Mouse (Mus musculus): ENCODE data around the gene Nckap5. TPM values are rescaled to one million over a fixed set of nuclear protein-coding genes. Genes with fewer than 3 reads are reported as not detected.
A peak's percentile ranks its signal among the peaks of the same experiment; 100 is the strongest.

The Nckap5 gene
- polyA plus RNA-seq, 1 experiment from 2014 or later = 35.6 TPM

DNA sequence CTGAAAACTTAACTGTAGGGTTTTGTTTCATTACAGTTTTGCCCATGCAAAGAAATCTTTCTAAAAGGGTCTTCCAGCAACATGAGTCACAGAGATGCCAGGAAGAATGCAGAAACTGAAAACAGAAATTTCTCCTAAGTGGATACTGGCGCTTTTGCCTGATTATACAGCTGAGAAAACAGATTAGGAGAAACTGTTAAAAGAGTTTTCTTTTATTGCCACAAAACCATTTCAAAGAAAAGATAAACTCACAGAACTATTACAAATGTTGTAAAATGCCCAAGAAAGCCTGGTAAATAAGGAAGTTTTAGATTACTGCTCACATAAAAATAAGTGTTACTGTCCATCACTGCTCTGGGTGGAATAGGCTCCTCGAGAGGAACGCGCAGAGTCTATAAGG, 513.3 kb downstream of the Nckap5 start:
- Histone ChIP-seq H3K27me3 (ENCODE audit: low read depth, poor library complexity, severe bottlenecking) (no peaks in the 10 kb centered on the region), H3K4me3 (no peak overlapping the region), H3K4me1 (peaks cover 11% of the 10 kb centered on the region), H3K9me3 (replicated peaks) (no peaks in the 10 kb centered on the region), H3K36me3 (no peaks in the 10 kb centered on the region), H3K27ac (replicated peaks) (no peak overlapping the region)
- 89% methylated on average over 4 of the region's 4 CpGs for WGBS
- DNase-seq (ENCODE audit: low spot score) = no peak

DNA sequence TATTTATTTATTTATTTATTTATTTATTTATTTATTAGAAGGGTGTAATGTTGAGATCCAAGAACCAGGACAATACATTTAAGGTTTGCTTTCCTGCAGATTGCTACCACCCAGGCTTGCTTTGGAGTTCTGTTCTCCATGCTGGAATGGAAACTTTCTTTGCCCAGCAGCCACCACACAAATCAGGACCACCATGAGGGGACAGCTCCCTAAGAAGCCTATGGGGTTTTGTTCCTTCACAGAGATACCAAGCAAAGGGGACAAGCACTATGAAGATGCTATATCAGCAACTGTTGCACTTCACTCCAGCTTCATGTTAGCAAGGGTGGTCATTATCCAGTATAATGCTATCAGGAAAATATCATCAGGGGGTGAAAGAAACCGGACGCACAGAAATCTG, 513.7 kb downstream of the Nckap5 start:
- Histone ChIP-seq H3K27me3 (ENCODE audit: low read depth, poor library complexity, severe bottlenecking) (no peaks in the 10 kb centered on the region), H3K36me3 (no peaks in the 10 kb centered on the region), H3K4me1 (peaks cover 11% of the 10 kb centered on the region), H3K27ac (replicated peaks) (no peak overlapping the region), H3K9me3 (replicated peaks) (no peaks in the 10 kb centered on the region), H3K4me3 (no peak overlapping the region)
- DNase-seq (ENCODE audit: low spot score) = peak; percentile 13
- 89% methylated on average over 2 of the region's 2 CpGs for WGBS

DNA sequence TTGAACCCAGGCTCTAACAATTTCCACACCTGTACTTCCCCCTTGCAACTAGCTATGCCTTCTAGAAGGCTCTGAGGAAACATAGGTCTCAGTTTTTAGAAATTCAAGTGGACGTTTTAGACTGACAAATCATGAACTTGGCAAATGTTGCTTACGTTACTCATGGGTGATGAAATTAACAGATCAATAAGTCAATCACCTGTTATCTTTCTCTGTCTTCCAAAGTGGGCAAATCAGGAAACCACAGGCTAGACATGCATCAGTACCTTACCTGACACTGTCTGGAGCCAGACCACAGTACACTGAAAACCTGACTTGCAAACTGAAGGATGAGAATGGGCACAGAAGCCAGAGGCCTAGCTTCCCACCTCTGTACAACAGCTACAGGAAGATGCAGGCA, 529.5 kb downstream of the Nckap5 start:
- no peaks in the 10 kb centered on the region for H3K36me3 ChIP-seq
- 81% methylated on average over 2 of the region's 2 CpGs for WGBS

DNA sequence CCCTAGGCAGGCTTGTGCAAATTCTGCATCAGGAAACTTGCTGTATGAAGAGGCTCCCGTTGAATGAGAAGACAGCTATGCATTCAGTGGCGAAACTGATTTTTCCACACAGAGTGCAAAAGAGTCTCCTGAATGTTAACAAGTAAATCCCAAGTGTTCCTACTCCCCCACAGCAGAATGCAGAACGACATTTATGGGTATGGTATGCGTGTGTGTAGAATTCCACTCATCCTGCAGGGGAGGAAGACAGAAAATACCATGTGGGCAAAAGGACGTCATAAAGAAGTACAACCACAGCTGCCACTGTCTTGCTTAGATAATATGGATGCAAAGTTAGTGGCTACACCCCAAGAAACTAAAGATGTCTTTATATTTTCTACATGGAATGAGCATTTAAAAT, 565.7 kb downstream of the Nckap5 start:
- Histone ChIP-seq H3K4me1 (peaks cover 5% of the 10 kb centered on the region), H3K36me3 (no peaks in the 10 kb centered on the region), H3K9me3 (replicated peaks) (no peaks in the 10 kb centered on the region), H3K27me3 (ENCODE audit: low read depth, poor library complexity, severe bottlenecking) (no peaks in the 10 kb centered on the region), H3K27ac (replicated peaks) (no peak overlapping the region), H3K4me3 (no peak overlapping the region)
- WGBS = 89% methylated on average over 5 of the region's 5 CpGs
- DNase-seq (ENCODE audit: low spot score) = no peak

More for the DNA sequence above, 529.5 kb downstream of the Nckap5 start:
- H3K27ac ChIP-seq (replicated peaks) = no peak overlapping the region
- H3K4me1 ChIP-seq = peaks cover 5% of the 10 kb centered on the region; the same call in 1 of the 2 replicates
- H3K4me3 ChIP-seq = no peak overlapping the region
- no peaks in the 10 kb centered on the region for H3K9me3 ChIP-seq (replicated peaks)
- H3K27me3 ChIP-seq (ENCODE audit: low read depth, poor library complexity, severe bottlenecking) = no peaks in the 10 kb centered on the region
- DNase-seq (ENCODE audit: low spot score) = no peak

DNA sequence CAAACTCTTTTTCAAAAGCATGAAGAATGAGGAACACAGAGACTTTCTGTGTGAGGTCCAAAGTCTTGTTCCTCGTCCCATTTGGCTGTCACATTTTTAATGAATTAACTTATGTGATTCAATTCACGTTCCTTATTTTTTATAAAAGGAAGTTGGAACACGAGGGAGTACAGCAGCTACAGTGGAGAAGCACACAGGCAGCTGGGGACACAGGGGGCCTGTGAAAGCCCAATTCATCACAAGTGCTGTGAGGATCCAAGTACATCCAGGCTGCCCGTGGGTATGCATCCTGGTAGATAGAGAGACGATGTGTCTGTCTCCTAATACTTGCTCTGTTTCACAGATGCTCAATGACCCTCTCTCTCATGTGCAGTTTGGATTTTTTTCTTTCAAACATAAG, 576.2 kb downstream of the Nckap5 start:
- WGBS = 87% methylated on average over 5 of the region's 5 CpGs
- H3K9me3 ChIP-seq (replicated peaks) = no peaks in the 10 kb centered on the region
- H3K36me3 ChIP-seq = peaks cover 8% of the 10 kb centered on the region
- H3K4me1 ChIP-seq = no peaks in the 10 kb centered on the region
- H3K27ac ChIP-seq (replicated peaks) = no peak overlapping the region
- DNase-seq (ENCODE audit: low spot score) = no peak
- H3K4me3 ChIP-seq = no peak overlapping the region
- H3K27me3 ChIP-seq (ENCODE audit: low read depth, poor library complexity, severe bottlenecking) = no peaks in the 10 kb centered on the region

DNA sequence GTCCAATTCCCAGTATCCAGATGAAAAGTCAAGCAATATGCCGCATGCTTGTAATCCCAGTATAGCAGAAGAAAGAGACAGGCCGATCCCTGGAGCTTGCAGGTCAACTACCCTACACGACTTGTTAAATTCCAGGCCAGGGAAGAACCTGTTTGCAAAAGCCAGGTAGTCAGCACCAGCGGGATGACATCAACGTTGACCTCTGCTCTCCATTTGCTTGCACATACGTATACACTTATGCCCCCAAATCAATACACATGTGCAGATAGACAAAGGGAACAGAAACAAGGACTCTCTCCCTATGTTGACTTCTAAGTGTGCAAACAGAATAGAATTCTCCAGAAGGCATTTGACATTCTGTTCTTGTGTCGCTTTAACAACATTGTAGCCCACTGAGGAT, 576.7 kb downstream of the Nckap5 start:
- no peaks in the 10 kb centered on the region for H3K4me1 ChIP-seq
- H3K27ac ChIP-seq (replicated peaks) = no peak overlapping the region
- no peaks in the 10 kb centered on the region for H3K9me3 ChIP-seq (replicated peaks)
- no peaks in the 10 kb centered on the region for H3K27me3 ChIP-seq (ENCODE audit: low read depth, poor library complexity, severe bottlenecking)
- whole genome bisulfite sequencing = 90% methylated on average over 7 of the region's 7 CpGs
- no peak for DNase-seq (ENCODE audit: low spot score)
- peaks cover 8% of the 10 kb centered on the region for H3K36me3 ChIP-seq
- no peak overlapping the region for H3K4me3 ChIP-seq

DNA sequence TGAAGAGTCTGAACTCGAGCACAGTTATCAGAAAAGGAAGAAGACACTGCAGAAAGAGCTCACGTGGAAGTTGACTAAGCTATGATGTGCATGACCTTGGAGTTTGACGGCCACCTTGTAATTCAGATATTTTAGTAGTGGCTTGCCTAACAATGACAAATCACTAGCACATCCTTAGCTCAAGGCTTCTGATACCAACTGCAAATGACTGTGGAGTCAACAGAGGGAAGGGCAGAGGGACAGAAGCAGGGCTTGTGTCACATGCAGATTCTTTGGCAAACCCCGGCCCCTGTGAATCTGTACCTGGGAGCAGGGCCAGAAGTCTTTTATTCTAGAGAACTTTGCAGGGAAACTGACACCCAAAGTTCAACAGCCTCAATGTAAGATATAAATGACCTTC, 597.4 kb downstream of the Nckap5 start:
- Histone ChIP-seq H3K27me3 (ENCODE audit: low read depth, poor library complexity, severe bottlenecking) (no peaks in the 10 kb centered on the region), H3K9me3 (replicated peaks) (no peaks in the 10 kb centered on the region), H3K27ac (replicated peaks) (no peak overlapping the region), H3K4me1 (no peaks in the 10 kb centered on the region), H3K36me3 (no peaks in the 10 kb centered on the region), H3K4me3 (no peak overlapping the region)
- WGBS = 84% methylated on average over 4 of the region's 4 CpGs
- DNase-seq (ENCODE audit: low spot score) = no peak

DNA sequence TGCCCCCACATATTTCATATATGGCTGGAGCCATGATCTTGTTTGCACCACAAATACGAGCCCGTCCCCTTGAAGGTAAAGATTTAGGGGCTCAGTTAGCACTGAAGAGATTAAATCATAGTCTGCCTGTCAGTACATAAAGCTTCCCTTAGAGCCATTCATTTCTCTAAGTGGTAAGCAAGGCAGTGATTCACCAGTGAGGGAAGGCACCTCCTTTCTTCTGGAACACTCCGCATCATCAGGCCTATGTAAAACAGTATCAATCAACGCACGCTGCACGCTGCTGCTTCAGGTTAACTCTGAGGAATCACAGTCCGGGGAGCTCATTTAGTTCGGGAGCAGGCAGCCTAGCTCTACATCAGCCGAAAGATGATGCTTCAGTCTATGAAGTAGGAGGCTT, 599.4 kb downstream of the Nckap5 start:
- no peak overlapping the region for H3K4me3 ChIP-seq
- no peak for DNase-seq (ENCODE audit: low spot score)
- WGBS = 81% methylated on average over 9 of the region's 9 CpGs
- no peaks in the 10 kb centered on the region for H3K4me1 ChIP-seq
- H3K27me3 ChIP-seq (ENCODE audit: low read depth, poor library complexity, severe bottlenecking) = no peaks in the 10 kb centered on the region
- H3K9me3 ChIP-seq (replicated peaks) = no peaks in the 10 kb centered on the region
- no peak overlapping the region for H3K27ac ChIP-seq (replicated peaks)
- no peaks in the 10 kb centered on the region for H3K36me3 ChIP-seq

GRCm38 (mm10) chr1:126210212-126210611, 620.4 kb downstream of the Nckap5 start:
- DNase-seq (ENCODE audit: low spot score) = no peak
- H3K4me1 ChIP-seq = no peaks in the 10 kb centered on the region
- 87% methylated on average over 6 of the region's 6 CpGs for WGBS
- peaks cover 9% of the 10 kb centered on the region; the same call in 1 of the 2 replicates for H3K36me3 ChIP-seq
- H3K27me3 ChIP-seq (ENCODE audit: low read depth, poor library complexity, severe bottlenecking) = no peaks in the 10 kb centered on the region
- H3K9me3 ChIP-seq (replicated peaks) = no peaks in the 10 kb centered on the region
- H3K4me3 ChIP-seq = no peak overlapping the region
- H3K27ac ChIP-seq (replicated peaks) = no peak overlapping the region

DNA sequence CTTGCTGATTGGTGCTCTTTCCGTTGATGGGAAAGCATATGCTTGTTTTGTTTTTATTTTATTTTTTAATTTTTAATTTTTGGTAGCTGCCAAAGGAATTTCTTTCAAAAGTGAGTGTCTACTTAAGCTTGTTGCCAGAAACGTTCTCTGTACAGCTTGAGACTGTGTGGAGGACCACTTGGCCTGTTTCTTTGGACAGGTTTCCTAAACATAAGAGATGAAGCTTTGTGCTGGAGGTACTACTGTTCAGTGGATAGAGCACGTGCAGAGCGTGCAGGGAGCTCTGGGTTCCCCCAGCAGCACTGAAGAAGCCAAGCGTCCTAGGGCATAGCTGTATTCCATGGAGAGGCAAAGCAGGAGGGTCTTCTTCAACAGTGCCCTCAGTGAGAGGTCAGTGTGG, 620.9 kb downstream of the Nckap5 start:
- WGBS = 89% methylated on average over 5 of the region's 5 CpGs
- no peaks in the 10 kb centered on the region for H3K9me3 ChIP-seq (replicated peaks)

GRCm38 (mm10) chr1:126209131-126209530, 621.5 kb downstream of the Nckap5 start:
- H3K36me3 ChIP-seq = peaks cover 5% of the 10 kb centered on the region; the same call in 1 of the 2 replicates
- no peak overlapping the region for H3K27ac ChIP-seq (replicated peaks)
- DNase-seq (ENCODE audit: low spot score) = no peak
- H3K9me3 ChIP-seq (replicated peaks) = no peaks in the 10 kb centered on the region
- H3K4me3 ChIP-seq = no peak overlapping the region
- H3K4me1 ChIP-seq = no peaks in the 10 kb centered on the region
- WGBS = 91% methylated on average over 7 of the region's 7 CpGs
- no peaks in the 10 kb centered on the region for H3K27me3 ChIP-seq (ENCODE audit: low read depth, poor library complexity, severe bottlenecking)

More for the DNA sequence above, 620.9 kb downstream of the Nckap5 start:
- Histone ChIP-seq H3K4me1 (no peaks in the 10 kb centered on the region), H3K27ac (replicated peaks) (no peak overlapping the region), H3K27me3 (ENCODE audit: low read depth, poor library complexity, severe bottlenecking) (no peaks in the 10 kb centered on the region), H3K36me3 (peaks cover 5% of the 10 kb centered on the region; the same call in 1 of the 2 replicates), H3K4me3 (no peak overlapping the region)
- DNase-seq (ENCODE audit: low spot score) = no peak

DNA sequence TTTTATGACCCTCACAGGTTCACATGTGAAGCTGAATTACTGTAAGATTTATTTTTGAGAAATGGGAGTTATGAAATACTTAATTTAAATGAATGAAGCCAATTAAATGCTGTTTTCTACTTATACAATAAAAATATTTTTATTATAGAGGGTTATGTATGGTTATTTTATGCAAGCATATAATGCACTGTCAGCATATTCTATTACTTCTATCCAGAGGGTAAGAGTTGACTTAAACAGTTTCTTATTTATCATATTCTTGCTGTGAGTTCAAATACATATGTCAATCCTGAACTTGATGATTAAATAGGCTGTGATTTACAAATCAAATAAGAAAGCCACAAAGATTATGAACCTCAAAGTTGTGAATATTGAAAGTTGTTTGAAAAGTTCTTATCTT, 633.7 kb downstream of the Nckap5 start:
- H3K27ac ChIP-seq (replicated peaks) = no peak overlapping the region
- no peaks in the 10 kb centered on the region for H3K36me3 ChIP-seq
- H3K27me3 ChIP-seq (ENCODE audit: low read depth, poor library complexity, severe bottlenecking) = no peaks in the 10 kb centered on the region
- H3K4me1 ChIP-seq = no peaks in the 10 kb centered on the region
- no peak for DNase-seq (ENCODE audit: low spot score)
- no peak overlapping the region for H3K4me3 ChIP-seq
- no peaks in the 10 kb centered on the region for H3K9me3 ChIP-seq (replicated peaks)

- no peaks in the 10 kb centered on the region for H3K9me3 ChIP-seq (replicated peaks)
- no peaks in the 10 kb centered on the region for H3K27me3 ChIP-seq (ENCODE audit: low read depth, poor library complexity, severe bottlenecking)
- WGBS = 90% methylated on average over 4 of the region's 4 CpGs
- DNase-seq (ENCODE audit: low spot score) = no peak
- H3K27ac ChIP-seq (replicated peaks) = no peak overlapping the region
- no peaks in the 10 kb centered on the region for H3K4me1 ChIP-seq
- no peak overlapping the region for H3K4me3 ChIP-seq
- no peaks in the 10 kb centered on the region for H3K36me3 ChIP-seq
Observed at GRCm38 (mm10) chr1:126190353-126190752, 640.2 kb downstream of the Nckap5 start.

GRCm38 (mm10) chr1:126183751-126184150, 646.8 kb downstream of the Nckap5 start:
- no peaks in the 10 kb centered on the region for H3K36me3 ChIP-seq
- 88% methylated on average over 7 of the region's 7 CpGs for WGBS
- no peaks in the 10 kb centered on the region for H3K27me3 ChIP-seq (ENCODE audit: low read depth, poor library complexity, severe bottlenecking)
- H3K9me3 ChIP-seq (replicated peaks) = no peaks in the 10 kb centered on the region
- no peaks in the 10 kb centered on the region for H3K4me1 ChIP-seq
- no peak overlapping the region for H3K4me3 ChIP-seq
- no peak overlapping the region for H3K27ac ChIP-seq (replicated peaks)
- no peak for DNase-seq (ENCODE audit: low spot score)

Measured in midbrain, embryonic 10.5 days (tissue).